Mouse (Mus musculus) ES-E14 (cell line): ENCODE data around the gene Avl9.

Experiments used
- CHD2 ChIP-seq: IDR thresholded peaks from 2 replicates; pipeline ENCODE4 v1.6.1; 2014; ENCODE audit warnings: mild to moderate bottlenecking, low read depth, low read length, inconsistent platforms
- MAFK ChIP-seq: IDR thresholded peaks from 2 replicates; pipeline ENCODE4 v1.6.1; 2014; ENCODE audit warnings: mild to moderate bottlenecking, low read depth, low read length, inconsistent platforms; ENCODE audit not compliant: insufficient read depth
- ZC3H11A ChIP-seq: IDR thresholded peaks from 2 replicates; pipeline ENCODE4 v1.6.1; 2012; ENCODE audit warnings: low read depth, mild to moderate bottlenecking, inconsistent platforms, low read length, borderline replicate concordance
- ZNF384 ChIP-seq: IDR thresholded peaks from 2 replicates; pipeline ENCODE4 v1.6.1; 2012; ENCODE audit warnings: low read depth, low read length, inconsistent platforms

DNA sequence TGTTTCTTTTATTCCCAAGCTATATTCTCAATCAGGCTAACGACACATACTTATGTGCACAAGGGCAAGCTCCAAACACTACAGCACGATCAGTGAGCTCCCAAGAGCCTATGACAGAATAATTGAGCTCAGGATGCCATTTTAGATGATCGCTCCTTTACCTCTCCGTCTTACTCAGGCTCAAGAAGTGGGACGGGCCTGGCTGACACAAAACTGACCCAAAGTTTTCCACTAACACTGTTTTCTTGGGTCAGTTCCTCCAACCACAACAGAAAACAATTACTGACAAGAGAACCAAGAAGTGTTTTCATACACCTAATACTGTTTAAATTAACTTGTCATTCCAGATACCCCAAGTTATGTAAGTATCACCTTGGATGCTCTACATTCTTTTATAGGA is 80.1 kb downstream of the Avl9 start:
- TF ChIP-seq ZC3H11A (no peak), MAFK (no peak), CHD2 (no peak), ZNF384 (no peak)
